Mouse (Mus musculus) intestine, embryonic 16.5 days (tissue): ENCODE data around the gene Cep112. TPM values are rescaled to one million over a fixed set of nuclear protein-coding genes. Genes with fewer than 3 reads are reported as not detected.

ENCODE experiments used
- ATAC-seq: fragments of 200-750 bp; cut with Nextera tagmentation; 2 replicates; pipeline ENCODE4 v1.8.0; 2017; ENCODE audit warnings: moderate TSS enrichment, moderate library complexity
- H3K27ac ChIP-seq: fragments of 300-500 bp; sonication (generic); 2 replicates; pipeline ENCODE4 v1.5.1; 2014; ENCODE audit warnings: mild to moderate bottlenecking, low read length
- H3K27me3 ChIP-seq: fragments of 300-500 bp; sonication (generic); replicated peaks from 2 replicates; pipeline ENCODE4 v1.6.1; 2014; ENCODE audit warnings: low read length, control low read depth, mixed read lengths; ENCODE audit not compliant: control insufficient read depth, insufficient read depth
- H3K36me3 ChIP-seq: fragments of 300-500 bp; sonication (generic); 2 replicates; pipeline ENCODE4 v1.6.1; 2014; ENCODE audit warnings: low read length, control low read depth; ENCODE audit not compliant: control insufficient read depth, insufficient read depth
- H3K4me1 ChIP-seq: fragments of 300-500 bp; sonication (generic); 2 replicates; pipeline ENCODE4 v1.6.1; 2014; ENCODE audit warnings: low read length, control low read depth, mixed read lengths; ENCODE audit not compliant: control insufficient read depth, insufficient read depth
- H3K4me2 ChIP-seq: fragments of 300-500 bp; sonication (generic); 2 replicates; pipeline ENCODE4 v1.6.1; 2014; ENCODE audit warnings: low read depth, low read length, control low read depth
- H3K4me3 ChIP-seq: fragments of 300-500 bp; sonication (generic); 2 replicates; pipeline ENCODE4 v1.5.1; 2014; ENCODE audit warnings: mild to moderate bottlenecking, low read length
- H3K9ac ChIP-seq: fragments of 300-500 bp; sonication (generic); 2 replicates; pipeline ENCODE4 v1.6.1; 2014; ENCODE audit warnings: low read depth, low read length
- H3K9me3 ChIP-seq: fragments of 300-500 bp; sonication (generic); 2 replicates; pipeline ENCODE4 v1.6.1; 2016; ENCODE audit warnings: low read length, control low read depth; ENCODE audit not compliant: control insufficient read depth
- WGBS: fragments of 180-500 bp; shearing (Covaris S2); extraction: QIAGEN DNeasy Blood & Tissue Kit; methylation state at CpG from one replicate; pipeline ENCODE4 v1.1.7; 2014; 5-methylcytosine and 5-hydroxymethylcytosine counted together
- polyA plus RNA-seq: library from polyadenylated mRNA; unstranded; fragments of >200 nt; fragmentation: Nextera tagmentation; extraction: Ambion mirVana; gene quantifications from 2 replicates; pipeline ENCODE4 v1.2.1, GENCODE M21; 2015

Gene Cep112
- polyA plus RNA-seq, 1 experiment from 2014 or later: 6.7 TPM

GRCm38 (mm10) chr11:108799695-108800094 is 374.7 kb downstream of the Cep112 start:
- Histone ChIP-seq H3K36me3 (no peaks in the 10 kb centered on the region), H3K4me3 (no peak overlapping the region)
- 58% methylated on average over 3 of the region's 3 CpGs for WGBS

GRCm38 (mm10) chr11:108804030-108804429 is 379.0 kb downstream of the Cep112 start:
- H3K9me3 ChIP-seq: no peaks in the 10 kb centered on the region
- H3K4me1 ChIP-seq: no peaks in the 10 kb centered on the region
- no peak overlapping the region for H3K27ac ChIP-seq
- H3K4me3 ChIP-seq: no peak overlapping the region
- H3K9ac ChIP-seq: no peak overlapping the region
- no peak overlapping the region for H3K4me2 ChIP-seq
- no peaks in the 10 kb centered on the region for H3K27me3 ChIP-seq
- WGBS: 86% methylated on average over 3 of the region's 3 CpGs
- no peak for ATAC-seq
- no peaks in the 10 kb centered on the region for H3K36me3 ChIP-seq

More at GRCm38 (mm10) chr11:108799695-108800094, 374.7 kb downstream of the Cep112 start:
- Histone ChIP-seq H3K9me3 (no peaks in the 10 kb centered on the region), H3K27me3 (no peaks in the 10 kb centered on the region), H3K9ac (no peak overlapping the region), H3K4me2 (no peak overlapping the region), H3K4me1 (no peaks in the 10 kb centered on the region), H3K27ac (no peak overlapping the region)
- ATAC-seq: no peak

GRCm38 (mm10) chr11:108805947-108806346 is 381.0 kb downstream of the Cep112 start:
- no peaks in the 10 kb centered on the region for H3K36me3 ChIP-seq
- H3K9me3 ChIP-seq: no peaks in the 10 kb centered on the region
- no peak overlapping the region for H3K4me3 ChIP-seq
- H3K9ac ChIP-seq: no peak overlapping the region
- H3K4me2 ChIP-seq: no peak overlapping the region
- no peaks in the 10 kb centered on the region for H3K27me3 ChIP-seq
- H3K27ac ChIP-seq: no peak overlapping the region
- H3K4me1 ChIP-seq: no peaks in the 10 kb centered on the region
- WGBS: 76% methylated on average over 3 of the region's 3 CpGs
- no peak for ATAC-seq

- H3K4me1 ChIP-seq: no peaks in the 10 kb centered on the region
- H3K9me3 ChIP-seq: no peaks in the 10 kb centered on the region
- no peaks in the 10 kb centered on the region for H3K27me3 ChIP-seq
- H3K4me2 ChIP-seq: no peak overlapping the region
- WGBS: 84% methylated on average over 3 of the region's 3 CpGs
- no peak overlapping the region for H3K9ac ChIP-seq
- H3K36me3 ChIP-seq: no peaks in the 10 kb centered on the region
- H3K4me3 ChIP-seq: no peak overlapping the region
- ATAC-seq: no peak
- H3K27ac ChIP-seq: no peak overlapping the region
These were observed 384.6 kb downstream of the Cep112 start for GRCm38 (mm10) chr11:108809626-108810025.

DNA sequence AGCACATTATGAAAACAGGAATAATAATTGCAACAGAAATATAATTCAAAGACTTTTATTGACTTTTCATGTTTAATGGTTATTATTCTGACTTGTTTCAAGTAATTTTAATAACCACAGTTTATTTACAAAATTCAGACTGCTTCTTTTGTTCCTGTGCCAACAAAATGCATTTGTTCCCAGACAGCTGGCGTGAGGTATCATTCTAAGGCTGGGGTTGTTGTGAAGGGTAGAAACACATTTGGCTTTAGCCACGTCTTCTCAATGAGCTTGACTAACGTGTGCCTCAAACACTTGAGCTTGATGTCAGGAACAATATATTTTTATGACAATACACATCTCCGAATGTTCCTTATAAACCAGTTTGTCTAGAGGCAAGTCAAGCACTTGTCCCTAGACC is 396.8 kb downstream of the Cep112 start:
- H3K27me3 ChIP-seq: no peaks in the 10 kb centered on the region
- 59% methylated on average over 4 of the region's 4 CpGs for WGBS
- no peak overlapping the region for H3K4me2 ChIP-seq
- no peak overlapping the region for H3K27ac ChIP-seq
- 0 out of 2 replicates have a peak, but pooled peaks cover 4% of the 10 kb centered on the region for H3K9me3 ChIP-seq
- H3K36me3 ChIP-seq: no peaks in the 10 kb centered on the region
- H3K4me3 ChIP-seq: no peak overlapping the region
- H3K9ac ChIP-seq: no peak overlapping the region
- H3K4me1 ChIP-seq: no peaks in the 10 kb centered on the region
- ATAC-seq: no peak

DNA sequence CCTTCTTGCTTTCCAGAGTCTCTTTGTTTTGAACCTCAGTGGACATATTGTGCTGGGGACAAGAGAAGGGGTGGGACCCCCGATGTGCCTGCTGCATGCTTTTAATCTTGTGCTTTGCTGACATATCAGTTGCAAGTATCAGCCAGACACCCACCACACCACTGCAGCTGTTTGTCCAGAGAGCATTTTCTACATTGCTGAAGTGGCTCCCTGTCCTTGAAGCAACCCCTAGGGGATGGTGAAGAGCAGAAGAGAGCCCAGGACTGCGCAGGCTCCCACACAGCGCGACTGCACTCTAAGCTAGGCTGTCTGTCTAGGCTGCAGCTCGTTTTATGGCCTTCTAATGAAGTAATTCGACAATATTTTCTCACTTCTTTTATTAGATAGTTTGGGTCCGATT is 397.3 kb downstream of the Cep112 start:
- Histone ChIP-seq H3K27me3 (no peaks in the 10 kb centered on the region), H3K4me2 (no peak overlapping the region), H3K9me3 (0 out of 2 replicates have a peak, but pooled peaks cover 4% of the 10 kb centered on the region), H3K36me3 (no peaks in the 10 kb centered on the region), H3K4me3 (no peak overlapping the region), H3K27ac (no peak overlapping the region), H3K9ac (no peak overlapping the region), H3K4me1 (no peaks in the 10 kb centered on the region)
- no peak for ATAC-seq
- WGBS: 69% methylated on average over 7 of the region's 7 CpGs

DNA sequence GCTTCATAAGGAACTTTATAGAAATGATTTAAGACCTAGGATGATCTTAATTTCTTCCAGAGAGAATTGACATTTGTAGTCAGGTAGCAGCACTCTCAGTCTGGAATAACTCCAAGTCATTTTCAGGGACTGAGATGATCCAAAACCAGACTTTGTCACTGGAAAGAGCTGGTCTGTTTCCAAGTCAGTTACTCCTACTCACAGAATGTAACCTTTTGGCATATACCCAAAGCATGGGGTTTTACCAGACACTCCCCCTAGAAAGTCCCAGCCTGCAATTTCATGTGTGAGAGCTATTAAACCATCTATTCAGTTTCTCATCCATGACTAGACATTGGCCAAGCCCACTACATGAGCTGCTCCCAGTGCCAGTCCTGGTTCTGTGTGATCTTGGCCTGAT is 402.3 kb downstream of the Cep112 start:
- Histone ChIP-seq H3K27ac (no peak overlapping the region), H3K9ac (no peak overlapping the region), H3K36me3 (no peaks in the 10 kb centered on the region), H3K9me3 (0 out of 2 replicates have a peak, but pooled peaks cover 4% of the 10 kb centered on the region), H3K4me2 (no peak overlapping the region), H3K27me3 (no peaks in the 10 kb centered on the region), H3K4me3 (no peak overlapping the region), H3K4me1 (no peaks in the 10 kb centered on the region)
- ATAC-seq: no peak

GRCm38 (mm10) chr11:108828374-108829025 is 403.5 kb downstream of the Cep112 start:
- H3K4me3 ChIP-seq: no peak overlapping the region
- H3K9me3 ChIP-seq: 0 out of 2 replicates have a peak, but pooled peaks cover 4% of the 10 kb centered on the region
- H3K4me2 ChIP-seq: no peak overlapping the region
- 68% methylated on average over 4 of the region's 4 CpGs for WGBS
- H3K27ac ChIP-seq: no peak overlapping the region
- no peaks in the 10 kb centered on the region for H3K27me3 ChIP-seq
- no peak for ATAC-seq
- H3K36me3 ChIP-seq: no peaks in the 10 kb centered on the region
- H3K4me1 ChIP-seq: no peaks in the 10 kb centered on the region
- H3K9ac ChIP-seq: no peak overlapping the region

DNA sequence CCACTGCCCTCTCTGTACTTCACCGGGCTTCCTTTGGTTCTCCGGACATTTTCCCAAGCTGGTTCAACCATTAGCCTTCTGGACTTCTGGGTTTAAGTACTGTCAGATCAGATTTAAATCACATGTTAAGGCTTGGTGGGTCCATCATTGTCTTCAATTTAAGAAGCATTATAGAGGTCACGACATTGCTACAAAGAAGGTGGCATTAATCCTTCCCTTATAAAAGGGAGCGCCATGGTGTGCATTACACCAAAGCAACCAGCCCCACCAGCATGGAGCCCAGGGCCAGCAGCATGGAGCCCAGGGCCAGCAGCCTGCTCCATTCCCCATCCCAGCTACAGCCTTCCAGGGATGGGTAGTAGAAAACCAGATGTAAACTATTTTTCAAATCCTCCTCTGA is 411.7 kb downstream of the Cep112 start:
- no peak for ATAC-seq

GRCm38 (mm10) chr11:108840195-108840594 is 415.2 kb downstream of the Cep112 start:
- no peaks in the 10 kb centered on the region for H3K9me3 ChIP-seq
- H3K36me3 ChIP-seq: no peaks in the 10 kb centered on the region
- ATAC-seq: no peak
- H3K9ac ChIP-seq: no peak overlapping the region
- no peak overlapping the region for H3K27ac ChIP-seq
- H3K4me2 ChIP-seq: no peak overlapping the region
- no peaks in the 10 kb centered on the region for H3K4me1 ChIP-seq
- WGBS: 88% methylated on average over 3 of the region's 3 CpGs
- no peaks in the 10 kb centered on the region for H3K27me3 ChIP-seq
- H3K4me3 ChIP-seq: no peak overlapping the region

More for the DNA sequence above, 411.7 kb downstream of the Cep112 start:
- Histone ChIP-seq H3K9ac (no peak overlapping the region), H3K4me1 (no peaks in the 10 kb centered on the region), H3K9me3 (no peaks in the 10 kb centered on the region), H3K4me2 (no peak overlapping the region), H3K4me3 (no peak overlapping the region), H3K27me3 (no peaks in the 10 kb centered on the region), H3K36me3 (no peaks in the 10 kb centered on the region), H3K27ac (no peak overlapping the region)
- 93% methylated on average over 4 of the region's 4 CpGs for whole genome bisulfite sequencing
